Mouse (Mus musculus) gonadal fat pad, adult 2 months (tissue): ENCODE measurements around the gene Timm29. TPM values are rescaled to one million over a fixed set of nuclear protein-coding genes. Genes with fewer than 3 reads are reported as not detected.
"Not testable (repeated sequence)": the region's sequence is repeated elsewhere in the genome, so short reads cannot be mapped to it uniquely, and the experiment has no call there.

Experiments
- DNase-seq: peaks from one replicate; pipeline ENCODE4 v3.0.0-alpha.2; 2012; ENCODE audit warnings: low read depth
- polyA plus RNA-seq: library from polyadenylated mRNA; depleted of rRNA; stranded (reverse); fragments of >200 nt; gene quantifications from 2 replicates; pipeline ENCODE4 v1.2.3, GENCODE M21; 2012

Timm29 gene
- polyA plus RNA-seq, 1 experiment = 28.3 TPM

DNA sequence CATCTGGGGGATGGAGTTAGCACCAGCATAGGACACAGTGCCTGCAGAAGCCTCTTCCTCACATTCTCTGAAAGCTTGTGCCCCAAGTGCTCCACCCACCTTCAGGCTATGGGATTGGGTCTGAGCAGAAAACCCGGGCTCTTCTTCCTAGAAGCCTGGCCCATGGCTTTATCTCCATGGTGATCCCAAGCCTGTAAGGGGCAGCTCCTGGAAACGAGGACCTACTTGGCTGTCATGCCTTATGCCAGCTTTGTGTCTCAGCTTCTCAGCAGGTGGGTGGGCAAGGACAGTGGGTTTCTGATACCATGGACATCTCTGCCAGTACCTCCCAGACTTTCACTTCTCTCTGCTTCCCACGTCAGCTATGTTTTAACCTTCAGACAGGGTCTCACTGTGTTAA lies 14.3 kb upstream of the Timm29 start:
- DNase-seq = no peak

DNA sequence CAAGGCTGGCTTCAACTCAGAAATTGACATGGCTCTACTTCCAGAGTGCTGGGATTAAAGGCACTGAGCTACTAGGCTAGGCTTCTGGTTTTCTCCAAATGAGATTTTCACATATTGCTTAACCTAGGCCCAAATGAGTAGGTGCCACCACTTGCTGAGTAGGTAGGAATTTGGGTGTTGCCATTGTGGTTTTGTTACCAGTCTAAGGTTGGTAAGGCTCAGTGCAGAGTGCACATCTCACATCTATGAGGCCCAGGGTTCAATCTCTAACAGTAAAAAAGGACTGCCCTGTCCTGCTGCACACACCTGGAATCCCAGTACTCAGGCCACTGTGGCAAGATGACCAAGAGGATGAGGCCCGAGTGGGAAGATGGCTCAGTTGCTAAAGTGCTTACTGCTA lies 7.1 kb upstream of the Timm29 start:
- no peak for DNase-seq

DNA sequence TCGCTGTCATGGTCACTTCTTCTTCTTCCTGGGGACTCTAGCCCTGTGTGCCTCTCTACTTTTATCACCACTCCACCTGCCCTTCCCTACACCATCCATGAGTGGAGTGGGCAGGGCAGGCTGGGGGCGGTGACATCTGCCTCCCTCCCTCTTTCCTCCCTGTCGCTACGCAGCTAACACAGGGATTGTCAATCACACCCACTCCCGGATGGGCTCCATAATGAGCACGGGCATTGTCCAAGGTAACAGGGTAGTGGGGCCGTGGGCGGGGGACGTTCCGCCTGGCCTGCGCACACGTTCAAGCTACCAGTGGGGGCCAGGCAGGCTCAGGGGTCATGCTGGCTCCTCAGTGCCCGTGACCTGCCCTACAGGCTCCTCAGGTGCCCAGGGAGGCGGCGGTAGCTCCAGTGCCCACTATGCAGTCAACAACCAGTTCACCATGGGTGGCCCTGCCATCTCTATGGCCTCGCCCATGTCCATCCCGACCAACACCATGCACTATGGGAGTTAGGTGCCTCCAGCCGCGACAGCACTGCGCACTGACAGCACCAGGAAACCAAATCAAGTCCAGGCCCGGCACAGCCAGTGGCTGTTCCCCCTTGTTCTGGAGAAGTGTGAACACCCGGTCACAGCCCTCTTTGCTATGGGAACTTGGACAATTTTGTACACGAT lies 4.7 kb upstream of the Timm29 start:
- no peak for DNase-seq

DNA sequence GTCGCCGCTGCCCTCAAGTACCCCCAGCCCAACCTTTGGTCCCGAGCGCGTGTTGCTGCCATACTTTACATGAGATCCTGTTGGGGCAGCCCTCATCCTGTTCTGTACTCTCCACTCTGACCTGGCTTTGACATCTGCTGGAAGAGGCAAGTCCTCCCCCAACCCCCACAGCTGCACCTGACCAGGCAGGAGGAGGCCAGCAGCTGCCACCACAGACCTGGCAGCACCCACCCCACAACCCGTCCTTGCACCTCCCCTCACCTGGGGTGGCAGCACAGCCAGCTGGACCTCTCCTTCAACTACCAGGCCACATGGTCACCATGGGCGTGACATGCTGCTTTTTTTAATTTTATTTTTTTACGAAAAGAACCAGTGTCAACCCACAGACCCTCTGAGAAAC lies 4.2 kb upstream of the Timm29 start:
- DNase-seq = no peak

DNA sequence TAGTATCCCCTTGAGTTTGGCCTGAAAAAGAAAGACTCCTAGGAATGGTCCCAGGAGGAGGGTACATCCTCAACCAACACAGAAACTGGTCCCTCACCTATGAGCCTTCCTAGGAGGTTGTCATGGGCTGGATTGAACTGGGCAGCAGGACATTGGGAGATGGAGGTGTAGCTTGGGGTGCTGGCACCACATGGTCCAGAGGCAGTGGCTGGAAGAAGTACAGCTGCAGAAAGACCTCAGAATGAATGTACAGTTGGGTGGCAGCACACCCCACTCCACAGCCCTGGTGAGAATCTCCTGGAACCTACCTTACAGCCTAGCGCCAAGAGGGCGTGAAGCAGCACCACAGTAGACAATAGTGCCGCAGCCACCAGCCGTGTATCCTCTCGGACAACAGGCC lies 3.0 kb upstream of the Timm29 start:
- no peak for DNase-seq

DNA sequence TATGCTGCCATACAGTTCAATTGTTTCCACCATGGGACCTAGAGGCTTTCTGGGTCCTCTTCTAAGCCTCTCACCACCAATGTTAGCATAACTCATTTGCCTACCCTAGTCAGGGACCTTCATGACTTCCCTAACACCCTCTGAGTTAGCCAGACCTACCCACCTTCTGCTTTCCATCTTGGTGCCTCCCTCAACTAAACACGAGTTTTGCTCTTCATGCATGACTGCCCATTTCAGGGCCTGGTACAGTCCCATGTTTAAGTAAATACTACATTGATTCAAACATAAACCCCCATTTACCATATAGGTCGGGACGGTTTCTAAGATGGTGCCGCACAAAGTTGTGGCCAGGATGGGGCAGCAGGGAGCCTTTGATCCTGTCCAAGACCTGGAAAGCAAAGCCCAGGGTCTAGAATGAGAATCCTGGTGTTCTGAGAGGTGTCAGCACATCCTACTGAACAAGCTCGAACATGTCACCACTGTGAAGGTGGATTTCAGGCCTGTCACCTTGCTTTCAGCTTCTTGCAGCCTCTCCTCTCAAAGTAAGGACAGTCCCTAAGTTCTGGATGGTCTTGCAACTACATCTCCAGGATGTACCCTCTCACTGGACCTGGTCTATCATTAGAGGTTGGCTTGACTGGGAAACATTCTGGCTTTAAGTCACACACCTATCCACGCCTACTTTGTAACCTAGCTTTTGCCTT lies 1.2 kb upstream of the Timm29 start:
- DNase-seq = no peak

DNA sequence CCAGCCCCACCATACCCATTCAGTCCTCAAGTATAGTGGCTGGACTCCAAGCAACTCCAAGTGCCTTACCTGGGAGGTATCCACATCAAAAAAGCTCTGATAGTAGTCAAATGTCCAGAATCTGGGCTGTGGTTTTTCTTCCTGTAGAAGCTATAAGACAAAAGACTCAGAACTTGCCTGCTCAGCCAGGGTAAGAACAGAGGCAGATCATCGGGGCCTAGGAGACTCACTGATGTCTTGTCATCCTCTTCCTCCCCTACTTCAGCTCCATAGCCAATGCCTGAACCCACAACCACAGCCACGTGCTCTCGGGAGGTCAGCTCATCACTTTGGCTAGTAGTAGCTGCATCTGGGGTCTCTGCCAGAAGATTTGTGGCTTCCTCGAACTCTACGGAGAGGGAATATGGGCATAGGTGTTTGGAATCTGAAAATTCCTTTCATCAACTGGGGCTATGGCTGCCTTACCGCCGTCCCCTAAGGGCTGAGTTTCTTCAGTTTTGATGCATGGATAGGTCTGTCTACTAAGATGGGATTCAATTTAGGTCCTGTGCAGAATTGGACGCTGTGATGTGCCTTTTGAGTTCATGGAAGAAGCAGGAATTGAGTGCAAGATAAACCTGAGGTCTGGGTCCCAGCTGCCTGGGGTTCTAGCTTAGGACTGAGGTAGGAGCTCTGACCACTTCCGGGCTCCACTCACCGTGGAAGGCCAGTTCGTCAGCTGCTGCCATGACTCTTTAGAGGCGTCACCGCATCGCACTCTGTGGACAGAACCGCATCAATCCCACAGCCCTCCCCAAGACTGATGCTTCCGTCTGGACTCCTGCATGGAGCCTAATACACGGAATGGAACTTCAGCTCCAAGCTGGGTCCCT lies 455 bp upstream of the Timm29 start:
- no peak for DNase-seq

DNA sequence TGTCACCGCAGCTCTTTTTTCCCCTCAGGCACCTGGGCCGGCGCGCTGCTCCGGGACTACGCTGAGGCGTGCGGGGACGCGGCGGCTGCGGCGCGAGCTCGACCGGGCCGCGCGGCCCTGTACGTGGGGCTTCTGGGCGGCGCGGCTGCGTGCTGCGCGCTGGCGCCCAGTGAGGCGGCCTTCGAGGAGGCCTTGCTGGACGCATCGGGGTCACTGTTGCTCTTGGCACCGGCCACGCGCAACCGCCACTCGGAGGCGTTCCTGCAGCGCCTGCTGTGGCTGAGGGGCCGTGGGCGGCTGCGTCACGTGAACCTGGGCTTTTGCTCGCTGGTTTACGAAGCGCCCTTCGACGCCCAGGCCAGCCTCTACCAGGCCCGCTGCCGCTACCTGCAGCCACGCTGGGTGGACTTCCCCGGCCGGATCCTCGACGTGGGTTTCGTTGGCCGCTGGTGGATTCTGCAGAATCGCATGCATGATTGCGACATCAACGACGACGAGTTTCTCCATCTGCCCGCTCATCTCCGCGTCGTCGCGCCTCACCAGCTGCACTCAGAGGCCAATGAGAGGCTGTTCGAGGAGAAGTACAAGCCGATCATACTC lies 700 bp downstream of the Timm29 start:
- no peak for DNase-seq

DNA sequence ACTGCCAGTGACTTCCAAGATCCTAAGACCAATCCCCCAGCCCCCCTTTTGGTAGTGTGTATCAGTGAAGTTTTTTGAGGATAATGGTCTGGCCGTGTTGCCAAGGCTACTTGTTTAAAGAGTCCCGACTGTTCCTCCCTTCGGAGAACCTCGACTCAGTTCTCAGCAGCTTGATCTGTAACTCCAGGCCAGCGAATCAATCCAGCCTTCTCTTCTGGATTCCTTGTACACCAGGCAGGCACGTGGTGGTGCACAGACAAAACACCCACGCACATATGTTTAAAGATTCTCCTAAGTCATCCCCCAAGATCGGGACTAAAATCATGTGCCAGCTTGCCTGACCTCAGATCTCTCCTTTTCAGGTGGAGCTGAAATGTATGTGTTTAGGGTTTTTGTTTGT lies 1.8 kb downstream of the Timm29 start:
- not testable (repeated sequence) for DNase-seq

DNA sequence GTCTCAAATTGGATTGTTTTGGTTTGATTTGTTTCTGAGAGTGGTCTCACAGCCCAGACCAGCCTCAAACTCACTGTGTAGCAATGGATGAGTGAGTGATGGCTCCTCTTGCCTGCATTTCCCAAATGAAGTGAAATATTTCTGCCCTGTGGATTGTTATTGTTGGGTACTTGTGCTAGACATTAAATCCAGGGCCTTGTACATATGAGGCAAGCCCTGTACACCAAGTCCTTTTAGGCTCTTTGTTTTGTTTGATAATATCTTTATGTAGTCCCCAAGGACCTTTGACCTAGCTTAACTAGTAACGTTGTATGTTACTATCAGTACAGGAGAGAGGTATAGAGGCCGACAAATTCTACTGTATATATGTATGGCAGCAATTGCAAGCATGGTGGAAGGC lies 2.3 kb downstream of the Timm29 start:
- DNase-seq = peak; percentile 58

DNA sequence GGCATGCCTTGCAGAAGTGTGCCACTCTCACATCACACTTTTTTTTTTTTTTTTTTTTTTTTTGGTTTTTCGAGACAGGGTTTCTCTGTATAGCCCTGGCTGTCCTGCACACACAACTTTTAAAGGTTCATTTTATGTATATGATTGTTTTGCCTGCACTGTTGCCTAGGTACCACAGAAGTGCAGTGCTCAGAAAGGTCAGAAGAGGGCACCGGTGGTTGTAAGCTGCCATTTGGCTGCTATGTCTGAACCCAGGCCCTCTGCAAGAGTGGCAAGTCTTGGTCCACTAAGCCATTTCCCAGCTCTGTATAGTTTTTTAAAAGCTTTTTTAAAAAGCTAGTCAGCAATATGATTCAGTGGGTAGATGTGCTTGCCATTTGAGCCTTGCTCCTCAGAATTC lies 5.7 kb downstream of the Timm29 start:
- DNase-seq = no peak

DNA sequence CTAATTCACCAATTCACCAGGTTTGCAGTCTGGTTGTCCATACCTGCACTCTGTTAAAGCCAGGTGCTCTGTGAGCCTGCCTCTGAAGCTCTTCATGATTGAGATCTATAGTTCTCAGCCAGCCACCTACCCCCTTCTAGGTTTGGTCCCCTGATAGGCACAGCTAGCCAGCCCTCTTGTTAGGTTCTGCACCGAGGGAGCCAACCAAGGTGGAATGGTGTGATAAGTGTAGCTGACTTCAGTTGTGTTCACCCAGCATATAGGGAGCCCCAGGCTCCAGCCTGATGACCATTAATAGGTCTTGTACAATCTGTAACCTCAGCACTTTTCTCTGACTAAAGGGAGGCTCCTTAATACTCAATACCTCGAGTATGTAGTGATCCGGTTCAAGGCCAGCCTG lies 7.7 kb downstream of the Timm29 start:
- DNase-seq = no peak

DNA sequence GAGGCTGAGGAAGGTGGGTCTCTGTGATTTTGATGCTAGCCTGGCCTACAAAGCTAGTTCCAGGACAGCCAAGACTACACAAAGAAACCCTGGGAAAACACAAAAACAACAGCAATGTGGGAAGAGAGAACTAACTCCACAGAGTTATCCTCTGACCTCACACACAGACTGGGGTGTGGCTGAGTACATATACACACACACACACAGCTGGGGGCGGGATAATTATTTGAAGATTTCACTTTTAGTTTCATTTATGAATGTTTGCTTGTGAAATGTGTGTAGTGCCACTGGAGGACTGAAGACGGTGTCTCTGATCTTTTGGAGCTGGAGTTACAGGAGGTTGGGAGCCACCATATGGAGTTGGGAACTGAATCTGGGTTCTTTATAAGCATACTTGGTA lies 8.6 kb downstream of the Timm29 start:
- DNase-seq = no peak

DNA sequence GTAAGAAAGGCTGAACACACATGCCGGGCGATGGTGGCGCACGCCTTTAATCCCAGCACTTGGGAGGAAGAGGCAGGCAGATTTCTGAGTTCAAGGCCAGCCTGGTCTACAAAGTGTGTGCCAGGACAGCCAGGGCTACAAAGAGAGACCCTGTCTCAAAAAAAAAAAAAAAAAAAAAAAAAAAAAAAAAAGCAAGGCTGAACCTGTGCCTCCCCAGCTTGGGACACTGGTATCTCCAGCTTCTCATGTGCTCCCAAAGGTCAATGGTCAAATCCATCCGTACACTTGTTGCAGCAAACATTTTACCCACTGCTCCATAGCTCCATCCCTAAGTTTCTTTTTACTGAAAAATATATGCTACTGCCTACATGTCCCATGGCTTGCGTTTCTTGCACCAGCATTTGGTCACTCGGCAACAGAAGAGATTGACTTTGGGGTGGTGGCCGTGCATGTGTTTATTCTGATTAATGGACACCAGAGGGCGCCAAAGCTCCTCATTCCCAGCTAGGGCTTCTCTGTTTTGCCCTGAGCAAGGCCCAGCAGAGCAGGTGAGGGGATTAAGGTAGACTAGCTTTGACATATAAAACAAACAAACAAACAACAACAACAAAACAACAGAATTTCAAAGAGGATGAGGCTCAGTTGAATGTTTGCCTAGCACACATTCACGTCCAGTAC lies 9.3 kb downstream of the Timm29 start:
- DNase-seq = no peak

DNA sequence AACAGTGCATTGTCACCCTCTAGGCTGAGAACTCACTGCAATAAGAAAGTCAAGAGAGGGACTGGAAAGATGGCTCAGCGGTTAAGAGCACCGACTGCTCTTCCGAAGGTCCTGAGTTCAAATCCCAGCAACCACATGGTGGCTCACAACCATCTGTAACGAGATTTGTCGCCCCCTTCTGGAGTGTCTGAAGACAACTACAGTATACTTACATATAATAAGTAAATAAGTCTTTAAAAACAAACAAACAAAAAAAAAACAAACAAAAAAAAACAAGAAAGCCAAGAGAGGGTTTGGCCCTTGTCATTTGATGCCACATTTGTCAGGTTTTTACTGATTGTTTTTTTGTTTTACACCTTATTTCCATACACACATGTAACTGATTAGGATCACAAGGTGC lies 11.6 kb downstream of the Timm29 start:
- DNase-seq = no peak

DNA sequence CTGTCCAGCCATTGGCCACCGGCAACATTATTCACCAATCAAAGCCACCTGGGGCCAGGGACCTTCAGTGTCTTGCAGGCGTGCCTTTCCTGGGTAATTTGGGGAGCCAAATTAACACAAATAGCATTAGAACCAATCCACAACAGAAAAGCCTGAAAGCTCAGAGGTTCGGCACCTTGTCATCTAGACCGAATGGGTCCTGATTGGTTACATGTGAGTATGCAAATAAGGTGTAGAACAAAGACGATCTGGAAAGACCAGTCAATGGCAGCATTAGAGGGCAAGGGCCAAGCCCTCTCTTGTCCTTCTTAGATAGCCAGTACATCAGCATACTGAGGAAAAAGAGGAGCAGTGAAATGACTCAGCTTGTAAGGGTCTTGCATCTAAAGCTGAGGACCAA lies 13.3 kb downstream of the Timm29 start:
- DNase-seq = no peak

DNA sequence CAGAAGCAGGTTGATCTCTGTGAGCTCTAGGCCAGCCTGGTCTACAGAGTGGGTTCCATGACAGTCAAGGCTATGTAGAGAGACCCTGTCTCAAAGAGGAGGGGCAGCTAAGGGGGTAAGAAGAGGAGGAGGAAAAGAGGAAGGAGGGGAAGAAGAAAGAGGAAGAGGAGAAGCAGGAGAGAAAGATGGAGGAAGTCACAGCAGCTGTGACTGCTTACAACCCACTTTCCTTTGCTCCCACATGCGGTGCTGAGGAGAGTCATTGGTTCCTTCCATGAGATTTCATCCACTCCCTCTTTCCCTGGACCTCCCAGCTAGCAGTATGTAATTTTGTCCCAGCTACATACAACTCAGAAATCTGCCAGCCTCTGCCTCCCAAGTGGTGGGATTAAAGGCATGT lies 14.1 kb downstream of the Timm29 start:
- DNase-seq = no peak

DNA sequence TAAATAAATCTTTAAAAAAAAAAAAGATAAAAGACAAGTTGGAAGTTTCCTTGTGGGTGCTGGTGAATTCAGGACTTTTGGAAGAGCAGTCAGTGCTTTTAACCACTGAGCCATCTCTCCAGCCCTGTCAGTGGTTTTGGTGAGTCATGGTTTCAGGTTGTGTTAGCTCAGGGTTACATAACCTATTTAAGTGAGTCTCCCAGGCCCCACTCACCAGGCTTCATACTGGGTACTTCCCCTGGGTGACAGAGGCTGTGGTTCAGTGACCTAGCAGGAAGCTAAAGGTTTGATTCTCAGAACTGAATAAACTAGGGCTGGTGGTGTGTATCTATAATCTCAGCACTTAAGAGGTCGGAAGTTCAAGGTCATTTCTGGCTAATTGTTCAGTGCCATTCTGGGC lies 17.3 kb downstream of the Timm29 start:
- no peak for DNase-seq

DNA sequence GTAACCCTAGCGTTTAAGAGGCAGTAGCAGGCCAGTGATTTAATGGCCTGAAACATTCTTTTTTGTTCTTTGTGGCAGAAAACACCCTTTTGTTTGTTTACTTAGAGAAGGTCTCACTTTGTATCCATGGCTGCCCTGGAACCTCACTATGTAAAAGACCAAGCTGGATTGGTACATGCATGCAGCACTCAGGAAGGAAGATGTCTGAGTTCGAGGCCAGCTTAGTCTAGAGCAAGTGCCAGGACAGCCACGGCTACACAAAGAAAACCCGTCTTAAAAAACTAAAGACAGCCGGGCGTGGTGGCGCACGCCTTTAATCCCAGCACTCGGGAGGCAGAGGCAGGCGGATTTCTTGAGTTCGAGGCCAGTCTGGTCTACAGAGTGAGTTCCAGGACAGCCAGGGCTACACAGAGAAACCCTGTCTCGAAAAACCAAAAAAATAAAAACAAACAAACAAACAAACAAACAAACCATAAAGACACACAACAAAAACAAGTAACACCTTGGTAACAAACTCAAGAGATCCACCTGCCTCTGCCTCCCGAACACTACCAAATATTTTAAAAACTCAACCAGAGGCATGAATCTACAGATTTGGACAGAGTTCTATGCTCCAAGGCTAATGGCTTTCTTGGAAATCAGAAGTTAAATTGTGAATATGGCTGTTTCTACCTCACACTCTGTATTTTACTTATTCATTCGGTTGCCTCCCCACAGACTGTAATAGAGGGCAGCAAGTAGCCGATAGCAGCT lies 22.5 kb downstream of the Timm29 start:
- DNase-seq = no peak

DNA sequence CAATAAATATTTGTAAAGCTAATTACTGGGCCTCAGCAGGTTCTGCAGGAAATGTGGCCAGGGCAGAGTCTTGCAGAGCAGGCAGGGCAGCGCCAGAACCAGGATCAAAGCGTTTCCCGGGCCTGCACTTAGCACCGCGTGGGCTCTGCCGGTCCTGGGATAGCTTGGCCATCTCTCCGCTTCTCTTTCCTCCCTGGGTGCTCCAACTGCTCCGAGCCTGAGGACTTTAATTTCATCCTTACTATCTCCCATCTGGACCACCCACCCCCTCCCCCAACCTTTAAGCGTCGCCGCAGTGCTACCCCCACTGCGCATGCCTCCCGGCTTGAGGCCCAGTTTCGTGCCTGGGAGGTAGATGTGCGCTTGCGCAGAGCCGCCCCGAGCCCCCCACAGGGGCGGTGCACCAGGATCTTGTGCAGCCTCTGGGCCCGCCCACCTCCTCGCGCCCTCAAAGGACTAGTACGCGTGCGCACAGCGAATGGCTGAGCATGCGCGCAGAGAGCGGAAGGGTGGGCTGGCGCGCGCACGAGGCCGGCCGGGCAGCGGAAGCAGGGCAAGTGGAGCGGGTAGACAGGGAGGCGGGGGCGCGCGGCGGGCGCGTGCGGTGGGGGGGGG lies 23.2 kb downstream of the Timm29 start, which contains the start of gene Smarca4:
TSS of gene Smarca4 (plus strand) at position 553 of the 615 bp plus-strand sequence.
- DNase-seq = peak; percentile 70
